Mouse (Mus musculus): Measurements from ENCODE around the gene Taok2. TPM values are rescaled to one million over a fixed set of nuclear protein-coding genes. Genes with fewer than 3 reads are reported as not detected.
"Not testable (repeated sequence)": the region's sequence is repeated elsewhere in the genome, so short reads cannot be mapped to it uniquely, and the experiment has no call there.

The Taok2 gene
- total RNA-seq, 1 experiment: 42.3 TPM

DNA sequence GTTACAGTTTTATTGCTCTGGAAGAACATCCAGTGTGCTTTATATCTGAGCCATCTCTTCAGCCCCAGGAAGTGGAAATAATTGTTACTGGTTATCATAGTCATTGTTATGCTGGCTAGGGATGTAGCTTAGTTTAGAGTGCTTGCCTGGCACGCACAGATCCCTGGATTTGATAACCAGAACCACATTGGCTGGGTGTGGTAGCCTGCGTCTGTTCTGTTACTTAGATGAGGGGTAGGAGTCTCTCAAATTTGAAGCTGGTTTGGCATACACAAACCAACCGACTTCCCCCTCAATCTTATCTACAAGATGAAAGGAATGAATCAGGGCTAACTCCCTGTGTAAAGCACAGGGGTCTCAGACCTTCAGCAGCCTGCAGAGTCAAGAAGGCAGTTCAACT lies 41.8 kb upstream of the Taok2 start:
- Histone ChIP-seq H3K9ac (ENCODE audit: insufficient read depth, low read depth, low read length, poor library complexity, severe bottlenecking) (no peak overlapping the region), H3K36me3 (ENCODE audit: control insufficient read depth, insufficient read depth, low read length, poor library complexity, severe bottlenecking) (peaks cover 3% of the 10 kb centered on the region; the same call in 1 of the 2 replicates), H3K4me3 (ENCODE audit: insufficient read depth in 1 of 2, low read depth in 1 of 2, low read length in 2 of 2, poor library complexity in 1 of 2, severe bottlenecking in 1 of 2) (no peak overlapping the region), H3K9me3 (ENCODE audit: control insufficient read depth, insufficient read depth, low read depth, low read length) (no peaks in the 10 kb centered on the region), H3K27ac (ENCODE audit: insufficient read depth, low read depth, low read length, poor library complexity, severe bottlenecking) (no peak overlapping the region), H3K4me1 (ENCODE audit: control insufficient read depth in 2 of 2, insufficient read depth in 2 of 2, low read length in 2 of 2, poor library complexity in 1 of 2) (peaks cover 0 to 4% of the 10 kb centered on the region in 2 experiments; a peak in 1 of 4 replicates)
- TF ChIP-seq ZNF384 (IDR thresholded peaks at IDR 0.05; ENCODE audit: low read depth, low read length) (no peak), HCFC1 (IDR thresholded peaks at IDR 0.05; ENCODE audit: borderline replicate concordance, insufficient read depth, low read length) (no peak), ZC3H11A (IDR thresholded peaks at IDR 0.05; ENCODE audit: borderline replicate concordance, low read depth, low read length) (no peak), CHD2 (IDR thresholded peaks at IDR 0.05; ENCODE audit: low read depth, low read length) (no peak), MAFK (IDR thresholded peaks at IDR 0.05; ENCODE audit: insufficient read depth, low read depth, low read length) (no peak)
- in situ Hi-C loops (cut with MboI; ENCODE audit: low sequenced_read_pairs in 2 of 2, unreplicated experiment in 2 of 2): no loop called here
- no peak for DNase-seq (ENCODE audit: low read depth, low spot score)

DNA sequence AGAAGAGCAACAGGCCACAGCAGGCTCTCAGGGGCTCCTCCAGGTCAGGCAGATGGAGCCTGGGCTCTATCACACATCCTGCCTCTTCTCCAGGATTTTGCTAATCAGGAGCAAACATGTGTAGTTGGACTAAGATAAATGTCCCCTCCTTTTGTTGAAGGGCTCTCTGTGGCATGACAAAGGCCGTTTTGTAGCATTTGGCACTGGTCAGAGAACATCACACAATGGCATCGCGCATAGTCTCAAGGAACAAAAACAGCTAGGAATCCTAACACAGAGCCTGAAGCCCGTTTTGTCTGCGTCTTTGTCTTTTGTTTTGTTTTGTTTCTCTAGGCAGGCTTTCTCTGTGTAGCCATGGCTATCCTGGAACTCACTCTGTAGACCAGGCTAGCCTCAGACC lies 39.5 kb upstream of the Taok2 start:
- Histone ChIP-seq H3K9ac (ENCODE audit: insufficient read depth, low read depth, low read length, poor library complexity, severe bottlenecking) (no peak overlapping the region), H3K4me3 (ENCODE audit: insufficient read depth in 1 of 2, low read depth in 1 of 2, low read length in 2 of 2, poor library complexity in 1 of 2, severe bottlenecking in 1 of 2) (no peak overlapping the region), H3K9me3 (ENCODE audit: control insufficient read depth, insufficient read depth, low read depth, low read length) (no peaks in the 10 kb centered on the region), H3K36me3 (ENCODE audit: control insufficient read depth, insufficient read depth, low read length, poor library complexity, severe bottlenecking) (no peaks in the 10 kb centered on the region), H3K4me1 (ENCODE audit: control insufficient read depth in 2 of 2, insufficient read depth in 2 of 2, low read length in 2 of 2, poor library complexity in 1 of 2) (no peaks in the 10 kb centered on the region), H3K27ac (ENCODE audit: insufficient read depth, low read depth, low read length, poor library complexity, severe bottlenecking) (no peak overlapping the region)
- in situ Hi-C loops (cut with MboI; ENCODE audit: low sequenced_read_pairs in 2 of 2, unreplicated experiment in 2 of 2): no loop called here
- DNase-seq (ENCODE audit: low read depth, low spot score): no peak
- no peak for TF ChIP-seq HCFC1 (IDR thresholded peaks at IDR 0.05; ENCODE audit: borderline replicate concordance, insufficient read depth, low read length)
- no peak for TF ChIP-seq MAFK (IDR thresholded peaks at IDR 0.05; ENCODE audit: insufficient read depth, low read depth, low read length)
- TF ChIP-seq ZNF384 (IDR thresholded peaks at IDR 0.05; ENCODE audit: low read depth, low read length): no peak
- TF ChIP-seq ZC3H11A (IDR thresholded peaks at IDR 0.05; ENCODE audit: borderline replicate concordance, low read depth, low read length): no peak
- TF ChIP-seq CHD2 (IDR thresholded peaks at IDR 0.05; ENCODE audit: low read depth, low read length): no peak

DNA sequence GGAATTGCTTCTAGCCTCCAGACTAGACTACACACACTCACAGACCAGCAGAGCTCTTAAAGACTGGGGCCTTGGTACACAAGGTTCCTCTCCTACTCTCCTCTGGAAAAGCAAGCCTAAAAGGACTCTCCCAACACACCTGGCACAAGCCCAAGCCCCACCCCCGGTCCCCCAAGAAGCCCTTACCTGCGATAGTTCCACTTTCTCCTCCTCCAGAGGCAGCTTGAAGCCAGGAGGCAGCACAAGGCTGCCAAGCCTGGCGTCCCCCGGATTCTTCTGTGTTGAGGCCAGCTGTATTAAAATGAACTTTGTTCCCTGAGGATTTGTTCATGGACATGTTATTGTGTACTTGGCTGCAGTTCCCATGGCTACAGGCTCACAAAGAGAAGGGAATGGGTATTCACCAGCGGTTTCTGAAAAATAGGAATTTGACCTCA lies 38.1 kb upstream of the Taok2 start, which contains the start of gene Tmem219:
Gene Tmem219 (minus strand): TSS at position 294 of the 437 bp plus-strand sequence.
- no peak within 1 kb of the TSS for H3K4me3 ChIP-seq (ENCODE audit: insufficient read depth in 1 of 2, low read depth in 1 of 2, low read length in 2 of 2, poor library complexity in 1 of 2, severe bottlenecking in 1 of 2)
- H3K27ac ChIP-seq (ENCODE audit: insufficient read depth, low read depth, low read length, poor library complexity, severe bottlenecking): no peak within 1 kb of the TSS
- no peak for DNase-seq (ENCODE audit: low read depth, low spot score)
- in situ Hi-C loops (cut with MboI; ENCODE audit: low sequenced_read_pairs in 2 of 2, unreplicated experiment in 2 of 2): no loop called here
- H3K9ac ChIP-seq (ENCODE audit: insufficient read depth, low read depth, low read length, poor library complexity, severe bottlenecking): no peak within 1 kb of the TSS
- no peaks in the 10 kb centered on the region for H3K36me3 ChIP-seq (ENCODE audit: control insufficient read depth, insufficient read depth, low read length, poor library complexity, severe bottlenecking)
- H3K9me3 ChIP-seq (ENCODE audit: control insufficient read depth, insufficient read depth, low read depth, low read length): no peaks in the 10 kb centered on the region
- H3K4me1 ChIP-seq (ENCODE audit: control insufficient read depth in 2 of 2, insufficient read depth in 2 of 2, low read length in 2 of 2, poor library complexity in 1 of 2): no peaks in the 10 kb centered on the region
- TF ChIP-seq ZNF384 (IDR thresholded peaks at IDR 0.05; ENCODE audit: low read depth, low read length): no peak
- no peak for TF ChIP-seq CHD2 (IDR thresholded peaks at IDR 0.05; ENCODE audit: low read depth, low read length)
- no peak for TF ChIP-seq MAFK (IDR thresholded peaks at IDR 0.05; ENCODE audit: insufficient read depth, low read depth, low read length)
- no peak for TF ChIP-seq HCFC1 (IDR thresholded peaks at IDR 0.05; ENCODE audit: borderline replicate concordance, insufficient read depth, low read length)
- no peak for TF ChIP-seq ZC3H11A (IDR thresholded peaks at IDR 0.05; ENCODE audit: borderline replicate concordance, low read depth, low read length)

DNA sequence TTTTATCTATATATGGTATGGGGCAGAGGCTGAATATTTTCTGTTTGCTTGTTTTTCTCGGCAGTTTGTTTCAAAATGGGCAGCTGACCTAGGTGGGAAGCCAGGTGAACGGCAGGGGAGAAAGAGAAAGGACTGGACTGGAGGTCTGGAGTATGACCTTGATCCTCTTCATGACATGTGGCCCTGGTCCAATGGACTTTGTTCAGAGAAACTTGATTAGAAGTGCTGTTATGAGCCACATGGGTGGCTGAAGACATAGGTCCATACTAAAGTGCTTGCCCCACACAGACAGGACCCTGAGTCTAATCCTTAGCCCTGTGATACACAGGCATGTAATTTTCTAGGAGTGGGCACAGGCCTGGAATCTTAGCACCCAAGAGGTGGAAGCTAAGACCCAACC lies 37.1 kb upstream of the Taok2 start:
- DNase-seq (ENCODE audit: low read depth, low spot score): no peak
- Histone ChIP-seq H3K27ac (ENCODE audit: insufficient read depth, low read depth, low read length, poor library complexity, severe bottlenecking) (no peak overlapping the region), H3K9ac (ENCODE audit: insufficient read depth, low read depth, low read length, poor library complexity, severe bottlenecking) (no peak overlapping the region), H3K4me3 (ENCODE audit: insufficient read depth in 1 of 2, low read depth in 1 of 2, low read length in 2 of 2, poor library complexity in 1 of 2, severe bottlenecking in 1 of 2) (no peak overlapping the region), H3K9me3 (ENCODE audit: control insufficient read depth, insufficient read depth, low read depth, low read length) (no peaks in the 10 kb centered on the region), H3K36me3 (ENCODE audit: control insufficient read depth, insufficient read depth, low read length, poor library complexity, severe bottlenecking) (no peaks in the 10 kb centered on the region), H3K4me1 (ENCODE audit: control insufficient read depth in 2 of 2, insufficient read depth in 2 of 2, low read length in 2 of 2, poor library complexity in 1 of 2) (no peaks in the 10 kb centered on the region)
- TF ChIP-seq ZNF384 (IDR thresholded peaks at IDR 0.05; ENCODE audit: low read depth, low read length) (no peak), HCFC1 (IDR thresholded peaks at IDR 0.05; ENCODE audit: borderline replicate concordance, insufficient read depth, low read length) (no peak)
- in situ Hi-C loops (cut with MboI; ENCODE audit: low sequenced_read_pairs in 2 of 2, unreplicated experiment in 2 of 2): no loop called here

DNA sequence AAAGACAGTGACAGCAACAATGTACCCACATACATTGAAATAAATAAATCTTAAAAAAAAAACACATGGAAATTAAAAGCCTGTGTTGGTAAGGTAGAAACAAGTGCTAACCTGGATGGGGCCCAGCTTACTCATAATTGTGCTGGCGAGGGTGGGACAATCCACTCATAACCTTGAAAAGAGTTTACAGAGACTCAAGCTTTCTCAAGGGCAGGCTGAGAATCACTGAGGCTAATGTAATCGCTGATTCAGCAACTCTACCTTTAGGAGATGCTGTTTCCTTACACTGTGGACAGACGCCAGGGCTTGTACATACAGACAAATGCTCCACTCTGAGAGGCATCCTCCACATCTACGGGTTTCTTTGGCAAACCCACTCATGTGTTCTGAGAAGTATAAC lies 35.5 kb upstream of the Taok2 start:
- Histone ChIP-seq H3K4me3 (ENCODE audit: insufficient read depth in 1 of 2, low read depth in 1 of 2, low read length in 2 of 2, poor library complexity in 1 of 2, severe bottlenecking in 1 of 2) (no peak overlapping the region), H3K27ac (ENCODE audit: insufficient read depth, low read depth, low read length, poor library complexity, severe bottlenecking) (no peak overlapping the region), H3K9me3 (ENCODE audit: control insufficient read depth, insufficient read depth, low read depth, low read length) (no peaks in the 10 kb centered on the region), H3K9ac (ENCODE audit: insufficient read depth, low read depth, low read length, poor library complexity, severe bottlenecking) (no peak overlapping the region), H3K36me3 (ENCODE audit: control insufficient read depth, insufficient read depth, low read length, poor library complexity, severe bottlenecking) (no peaks in the 10 kb centered on the region), H3K4me1 (ENCODE audit: control insufficient read depth in 2 of 2, insufficient read depth in 2 of 2, low read length in 2 of 2, poor library complexity in 1 of 2) (no peaks in the 10 kb centered on the region)
- TF ChIP-seq ZC3H11A (IDR thresholded peaks at IDR 0.05; ENCODE audit: borderline replicate concordance, low read depth, low read length) (no peak), MAFK (IDR thresholded peaks at IDR 0.05; ENCODE audit: insufficient read depth, low read depth, low read length) (peak; percentile 85)
- in situ Hi-C loops (cut with MboI; ENCODE audit: low sequenced_read_pairs in 2 of 2, unreplicated experiment in 2 of 2): no loop called here
- no peak for DNase-seq (ENCODE audit: low read depth, low spot score)

DNA sequence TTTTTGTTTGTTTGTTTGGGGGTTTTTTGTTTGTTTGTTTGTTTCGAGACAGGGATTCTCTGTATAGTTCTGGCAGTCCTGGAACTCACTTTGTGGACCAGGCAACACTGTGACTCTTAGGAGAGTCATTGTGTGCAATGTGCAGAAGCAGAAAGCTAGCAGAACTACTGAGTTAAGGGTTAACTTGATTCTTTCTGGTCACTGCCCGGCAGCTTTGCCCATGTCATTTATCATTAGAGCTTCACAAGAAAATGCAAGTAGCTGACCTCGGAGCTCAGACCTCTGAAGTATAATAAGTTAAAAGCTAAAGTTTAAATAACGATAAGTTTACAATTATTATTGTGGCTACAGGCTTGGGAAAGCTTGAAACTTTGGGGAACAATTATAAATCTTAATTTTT lies 33.9 kb upstream of the Taok2 start:
- H3K9ac ChIP-seq (ENCODE audit: insufficient read depth, low read depth, low read length, poor library complexity, severe bottlenecking); H3K36me3 ChIP-seq (ENCODE audit: control insufficient read depth, insufficient read depth, low read length, poor library complexity, severe bottlenecking); H3K4me3 ChIP-seq (ENCODE audit: insufficient read depth in 1 of 2, low read depth in 1 of 2, low read length in 2 of 2, poor library complexity in 1 of 2, severe bottlenecking in 1 of 2); H3K4me1 ChIP-seq (ENCODE audit: control insufficient read depth in 2 of 2, insufficient read depth in 2 of 2, low read length in 2 of 2, poor library complexity in 1 of 2); H3K27ac ChIP-seq (ENCODE audit: insufficient read depth, low read depth, low read length, poor library complexity, severe bottlenecking); DNase-seq (ENCODE audit: low read depth, low spot score); H3K9me3 ChIP-seq (ENCODE audit: control insufficient read depth, insufficient read depth, low read depth, low read length); in situ Hi-C loops (cut with MboI; ENCODE audit: low sequenced_read_pairs in 2 of 2, unreplicated experiment in 2 of 2): not testable (repeated sequence)

All from ES-E14 (cell line).